Mouse (Mus musculus) heart, adult 2 months (tissue): ENCODE measurements around the gene Txnrd1.

Source experiments
- CTCF ChIP-seq: fragments of 200-600 bp; IDR thresholded peaks from 2 replicates; pipeline ENCODE4 v1.8.1; 2022; ENCODE audit warnings: antibody characterized with exemption, mild to moderate bottlenecking, moderate library complexity
- EP300 ChIP-seq: fragments of 200-500 bp; IDR thresholded peaks from 2 replicates; pipeline ENCODE4 v1.6.1; 2011; ENCODE audit warnings: low read depth, low read length, control low read depth; ENCODE audit not compliant: insufficient read depth
- POLR2A ChIP-seq: fragments of 200-500 bp; IDR thresholded peaks from 2 replicates; pipeline ENCODE4 v1.6.1; 2011; ENCODE audit warnings: mild to moderate bottlenecking, low read depth, low read length, control low read depth; ENCODE audit not compliant: insufficient read depth

GRCm38 (mm10) chr10:82925624-82926023, 91.9 kb downstream of the Txnrd1 start:
- TF ChIP-seq EP300: no peak
- no peak for TF ChIP-seq CTCF
- TF ChIP-seq POLR2A: no peak
